Mouse (Mus musculus): ENCODE results near the gene Dhcr7. TPM values are rescaled to one million over a fixed set of nuclear protein-coding genes. Genes with fewer than 3 reads are reported as not detected.

Gene Dhcr7
- polyA plus RNA-seq, 2 experiments, result 57.0 to 58.8 TPM

DNA sequence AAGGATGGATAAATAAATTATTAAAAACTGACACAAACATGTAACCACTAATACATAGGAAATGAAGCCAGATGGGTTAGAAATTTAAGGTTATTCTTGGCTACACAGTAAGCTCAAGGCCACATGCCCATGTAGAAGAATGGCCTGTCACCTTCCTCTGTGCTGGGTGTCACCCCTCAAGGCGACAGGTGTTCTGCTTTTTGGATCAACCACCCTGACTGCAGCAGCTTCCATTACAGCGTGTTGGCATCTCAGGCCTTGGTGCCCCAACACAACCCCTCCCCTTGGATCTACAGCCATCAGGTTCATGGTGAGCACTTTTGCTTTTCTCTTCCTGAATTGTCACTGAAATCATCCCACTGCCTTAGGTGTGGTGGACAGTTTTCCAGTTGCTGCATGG is 9.7 kb downstream of the Dhcr7 start:
- H3K9ac ChIP-seq (replicated peaks), result no peak overlapping the region
- no peaks in the 10 kb centered on the region for H3K27me3 ChIP-seq (ENCODE audit: control insufficient read depth, insufficient read depth, low read length)
- no peak for TF ChIP-seq CTCF (IDR thresholded peaks at IDR 0.05; ENCODE audit: low read depth)
- TF ChIP-seq EP300 (IDR thresholded peaks at IDR 0.05; ENCODE audit: low read depth), result no peak
- H3K4me1 ChIP-seq (replicated peaks; ENCODE audit: control insufficient read depth in 2 of 2, insufficient read depth in 2 of 2, low read length in 1 of 2), result peaks cover 0 to 23% of the 10 kb centered on the region in 2 experiments; a peak in 3 of 4 replicates
- ATAC-seq (ENCODE audit: insufficient read depth) (no peak), DNase-seq (ENCODE audit: low read depth in 3 of 3, low spot score in 3 of 3) (no peak)
- no peak overlapping the region for H3K4me3 ChIP-seq (ENCODE audit: insufficient read depth in 1 of 2, low read depth in 2 of 2, low read length in 2 of 2)
- no peaks in the 10 kb centered on the region for H3K9me3 ChIP-seq (ENCODE audit: control insufficient read depth, low read length)
- no peak overlapping the region for H3K4me2 ChIP-seq (ENCODE audit: low read depth)
- H3K36me3 ChIP-seq (replicated peaks; ENCODE audit: control insufficient read depth, insufficient read depth, low read depth), result no peaks in the 10 kb centered on the region
- 76% methylated on average over 2 of the region's 2 CpGs for WGBS (ENCODE audit: insufficient replicate concordance)
- H3K27ac ChIP-seq, result no peak overlapping the region

DNA sequence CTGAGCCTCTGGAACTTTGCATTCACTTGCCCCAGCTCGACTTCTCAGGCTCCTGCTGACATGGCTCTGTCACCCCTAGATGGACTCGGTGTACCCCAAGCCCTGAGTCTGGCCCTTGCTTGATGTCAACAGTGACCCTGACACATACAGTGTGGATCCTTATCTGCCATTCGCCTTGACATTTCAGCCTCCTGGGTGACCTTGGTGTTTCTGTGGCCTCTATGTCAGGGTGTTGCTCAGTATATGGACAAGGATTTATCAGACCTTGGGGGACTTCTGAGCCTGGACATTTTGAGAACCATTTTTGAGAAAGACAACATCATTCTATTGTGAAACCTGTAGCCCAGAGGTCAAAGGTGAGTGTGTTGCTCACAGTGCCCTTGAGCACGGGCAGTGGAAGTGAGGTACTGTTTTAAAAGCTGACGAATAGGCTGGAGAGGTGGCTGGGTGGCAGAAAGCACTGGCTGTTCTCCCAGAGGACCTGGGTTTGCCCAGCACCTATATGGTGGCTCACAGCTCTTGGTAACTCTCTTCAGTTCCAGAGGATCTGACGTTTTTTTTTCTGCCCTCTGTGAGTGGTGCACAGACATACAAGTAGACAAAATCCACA is 10.7 kb downstream of the Dhcr7 start:
- Histone ChIP-seq H3K27me3 (ENCODE audit: control insufficient read depth, insufficient read depth, low read length) (no peaks in the 10 kb centered on the region), H3K4me2 (ENCODE audit: low read depth) (peak overlapping the region; percentile 9; the same call in 1 of the 2 replicates), H3K36me3 (replicated peaks; ENCODE audit: control insufficient read depth, insufficient read depth, low read depth) (no peaks in the 10 kb centered on the region), H3K4me1 (replicated peaks; ENCODE audit: control insufficient read depth in 2 of 2, insufficient read depth in 2 of 2, low read length in 1 of 2) (peaks cover 0 to 23% of the 10 kb centered on the region in 2 experiments; a peak in 3 of 4 replicates), H3K27ac (no peak overlapping the region), H3K4me3 (ENCODE audit: insufficient read depth in 1 of 2, low read depth in 2 of 2, low read length in 2 of 2) (no peak overlapping the region), H3K9me3 (ENCODE audit: control insufficient read depth, low read length) (no peaks in the 10 kb centered on the region), H3K9ac (replicated peaks) (no peak overlapping the region)
- 51% methylated on average over 6 of the region's 6 CpGs for WGBS (ENCODE audit: insufficient replicate concordance)
- no peak for DNase-seq (ENCODE audit: low read depth in 3 of 3, low spot score in 3 of 3)
- ATAC-seq (ENCODE audit: insufficient read depth), result no peak
- no peak for TF ChIP-seq EP300 (IDR thresholded peaks at IDR 0.05; ENCODE audit: low read depth)
- no peak for TF ChIP-seq CTCF (IDR thresholded peaks at IDR 0.05; ENCODE audit: low read depth)

DNA sequence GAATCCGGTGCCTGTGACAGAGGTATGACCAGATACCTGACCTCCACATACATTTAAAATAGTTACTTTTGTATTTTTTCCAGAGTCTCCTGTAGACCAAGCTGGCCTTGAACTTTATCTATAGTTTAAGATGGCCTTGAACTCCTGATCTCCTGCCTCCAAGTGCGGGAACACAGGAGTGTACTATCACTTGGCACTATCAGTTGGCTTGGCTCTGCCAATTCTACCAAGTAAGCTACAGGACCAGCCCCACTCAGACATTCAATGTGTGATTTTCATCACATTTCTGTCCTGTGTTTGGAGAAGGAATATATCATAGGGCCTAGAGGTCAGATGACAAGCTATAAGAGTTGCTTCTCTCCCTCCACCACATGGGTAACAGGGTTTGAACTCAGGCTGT is 11.4 kb downstream of the Dhcr7 start:
- no peak overlapping the region for H3K9ac ChIP-seq (replicated peaks)
- 60% methylated on average over 2 of the region's 2 CpGs for WGBS (ENCODE audit: insufficient replicate concordance)
- no peaks in the 10 kb centered on the region for H3K27me3 ChIP-seq (ENCODE audit: control insufficient read depth, insufficient read depth, low read length)
- TF ChIP-seq CTCF (IDR thresholded peaks at IDR 0.05; ENCODE audit: low read depth), result no peak
- no peak for TF ChIP-seq EP300 (IDR thresholded peaks at IDR 0.05; ENCODE audit: low read depth)
- H3K27ac ChIP-seq, result no peak overlapping the region
- no peak overlapping the region for H3K4me3 ChIP-seq (ENCODE audit: insufficient read depth in 1 of 2, low read depth in 2 of 2, low read length in 2 of 2)
- H3K4me1 ChIP-seq (replicated peaks; ENCODE audit: control insufficient read depth in 2 of 2, insufficient read depth in 2 of 2, low read length in 1 of 2), result peaks cover 0 to 20% of the 10 kb centered on the region in 2 experiments; a peak in 3 of 4 replicates
- DNase-seq (ENCODE audit: low read depth in 3 of 3, low spot score in 3 of 3), result no peak
- H3K4me2 ChIP-seq (ENCODE audit: low read depth), result no peak overlapping the region
- no peaks in the 10 kb centered on the region for H3K36me3 ChIP-seq (replicated peaks; ENCODE audit: control insufficient read depth, insufficient read depth, low read depth)
- ATAC-seq (ENCODE audit: insufficient read depth), result no peak
- H3K9me3 ChIP-seq (ENCODE audit: control insufficient read depth, low read length), result no peaks in the 10 kb centered on the region

DNA sequence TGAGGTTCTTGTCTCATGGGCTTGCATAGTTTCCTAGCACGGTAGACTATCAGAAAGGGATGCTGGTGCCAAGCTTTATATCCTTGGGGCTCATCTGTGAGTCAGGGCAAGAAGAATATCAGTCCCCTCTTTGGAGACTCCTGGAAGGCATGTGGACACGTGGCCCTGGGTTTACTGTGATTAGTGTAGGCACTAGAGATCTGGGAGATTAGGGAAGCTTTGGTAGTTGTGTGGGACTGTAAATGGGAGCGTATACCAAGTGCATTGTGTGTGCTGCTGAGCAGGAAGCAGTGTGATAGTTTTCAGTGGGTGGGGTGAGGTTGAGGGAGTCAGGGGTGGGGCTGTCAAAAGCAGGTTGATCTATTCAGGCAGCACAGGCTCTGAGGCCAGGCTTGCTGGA is 12.0 kb downstream of the Dhcr7 start:
- DNase-seq (ENCODE audit: low read depth in 3 of 3, low spot score in 3 of 3) (no peak), ATAC-seq (ENCODE audit: insufficient read depth) (no peak)
- H3K27ac ChIP-seq, result no peak overlapping the region
- WGBS (ENCODE audit: insufficient replicate concordance), result 47% methylated on average over 3 of the region's 3 CpGs
- no peak overlapping the region for H3K4me3 ChIP-seq (ENCODE audit: insufficient read depth in 1 of 2, low read depth in 2 of 2, low read length in 2 of 2)
- no peaks in the 10 kb centered on the region for H3K9me3 ChIP-seq (ENCODE audit: control insufficient read depth, low read length)
- no peaks in the 10 kb centered on the region for H3K27me3 ChIP-seq (ENCODE audit: control insufficient read depth, insufficient read depth, low read length)
- H3K4me2 ChIP-seq (ENCODE audit: low read depth), result no peak overlapping the region
- no peak overlapping the region for H3K9ac ChIP-seq (replicated peaks)
- peaks cover 0 to 20% of the 10 kb centered on the region in 2 experiments; a peak in 3 of 4 replicates for H3K4me1 ChIP-seq (replicated peaks; ENCODE audit: control insufficient read depth in 2 of 2, insufficient read depth in 2 of 2, low read length in 1 of 2)
- no peaks in the 10 kb centered on the region for H3K36me3 ChIP-seq (replicated peaks; ENCODE audit: control insufficient read depth, insufficient read depth, low read depth)
- TF ChIP-seq EP300 (IDR thresholded peaks at IDR 0.05; ENCODE audit: low read depth), result no peak

DNA sequence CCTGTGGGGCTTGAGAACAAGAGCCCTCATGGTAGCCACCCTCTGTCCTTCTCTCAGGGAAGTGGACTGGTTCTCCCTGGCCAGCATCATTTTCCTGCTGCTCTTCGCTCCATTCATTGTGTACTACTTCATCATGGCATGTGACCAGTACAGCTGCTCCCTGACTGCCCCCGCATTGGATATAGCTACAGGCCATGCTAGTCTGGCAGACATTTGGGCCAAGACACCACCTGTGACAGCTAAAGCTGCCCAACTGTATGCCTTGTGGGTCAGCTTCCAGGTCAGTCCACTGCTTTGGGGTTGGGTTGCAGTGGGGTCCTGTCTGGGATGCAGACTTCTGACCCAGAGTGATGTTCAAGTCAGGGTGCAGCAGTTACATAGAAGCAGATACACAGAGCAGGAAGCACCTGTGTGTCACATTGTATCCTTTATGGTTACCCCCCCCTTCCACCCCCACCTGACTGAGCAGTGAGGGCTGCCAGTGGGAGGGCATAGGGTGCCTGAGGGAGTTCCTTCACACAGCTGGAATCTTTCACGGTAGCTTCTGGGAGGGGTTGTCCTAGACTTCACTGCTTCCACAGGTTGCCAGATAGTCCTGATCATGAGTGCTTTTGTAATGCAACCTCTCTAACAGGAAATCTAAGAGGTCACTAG is 14.9 kb downstream of the Dhcr7 start:
- Histone ChIP-seq H3K9me3 (ENCODE audit: control insufficient read depth, low read length) (no peaks in the 10 kb centered on the region), H3K4me3 (ENCODE audit: insufficient read depth in 1 of 2, low read depth in 2 of 2, low read length in 2 of 2) (no peak overlapping the region), H3K36me3 (replicated peaks; ENCODE audit: control insufficient read depth, insufficient read depth, low read depth) (peaks cover 2% of the 10 kb centered on the region), H3K27me3 (ENCODE audit: control insufficient read depth, insufficient read depth, low read length) (no peaks in the 10 kb centered on the region), H3K27ac (no peak overlapping the region), H3K4me2 (ENCODE audit: low read depth) (no peak overlapping the region), H3K4me1 (replicated peaks; ENCODE audit: control insufficient read depth in 2 of 2, insufficient read depth in 2 of 2, low read length in 1 of 2) (peaks cover 0 to 12% of the 10 kb centered on the region in 2 experiments; a peak in 1 of 4 replicates), H3K9ac (replicated peaks) (no peak overlapping the region)
- WGBS (ENCODE audit: insufficient replicate concordance), result 63% methylated on average over 3 of the region's 3 CpGs
- DNase-seq (ENCODE audit: low read depth in 3 of 3, low spot score in 3 of 3), result no peak
- ATAC-seq (ENCODE audit: insufficient read depth), result no peak
- TF ChIP-seq CTCF (IDR thresholded peaks at IDR 0.05; ENCODE audit: low read depth) (no peak), EP300 (IDR thresholded peaks at IDR 0.05; ENCODE audit: low read depth) (no peak)

All from liver, embryonic 14.5 days (tissue).